8 mouse cellular contexts compared by ENCODE assay signal in genomic region chr14:46385701-46386477, GRCm38 (mm10). TPM values are rescaled to one million over a fixed set of nuclear protein-coding genes. Genes with fewer than 3 reads are reported as not detected.
DNase-seq lines count a peak whose midpoint lies in the region; ATAC-seq and TF ChIP-seq lines count a peak whose summit lies in the region.

No protein-coding gene starts in this region.

- TF ChIP-seq CTCF in liver, adult 2 months (IDR thresholded peaks at IDR 0.05; ENCODE audit: low read depth, low read length), result no peak
- TF ChIP-seq CTCF in midbrain, postnatal 0 days (IDR thresholded peaks at IDR 0.05), result no peak

- no peak for DNase-seq in liver, adult 2 months (ENCODE audit: extremely low read depth, low read depth, low spot score)
- no peak for DNase-seq in liver
- peak; percentile 51 for DNase-seq in kidney, postnatal 10 days
- no peak for DNase-seq in midbrain, postnatal 0 days (ENCODE audit: low spot score)
- no peak for DNase-seq in T-cell, adult 2 months (ENCODE audit: low spot score)
- DNase-seq in left cerebral cortex, postnatal 4 days, result no peak
- DNase-seq in layer of hippocampus, adult 9-11 months, result no peak

- WGBS in liver, adult 2 months, result 3% methylated on average over 39 of the region's 39 CpGs
- WGBS in heart, embryonic 11.5 days (ENCODE audit: insufficient replicate concordance), result 1% methylated on average over 39 of the region's 39 CpGs
- WGBS in midbrain, postnatal 0 days, result under 1% methylated on average over 39 of the region's 39 CpGs

- peak overlapping the region; percentile 14; the same call in 1 of the 2 replicates for H3K9ac ChIP-seq in liver, adult 2 months (ENCODE audit: low read depth, low read length)
- H3K9ac ChIP-seq in heart, embryonic 11.5 days (ENCODE audit: low read depth, low read length), result peak overlapping the region; percentile 65
- 0 out of 2 replicates have a peak overlapping the region, but pooled peaks have one; percentile 39 for H3K9ac ChIP-seq in midbrain, postnatal 0 days (replicated peaks; ENCODE audit: low read length, poor library complexity, severe bottlenecking)

- intact Hi-C loops in left cerebral cortex, postnatal 4 days (cut with DNase I), result no loop called here

- no peak for TF ChIP-seq POLR2A in liver, adult 2 months (IDR thresholded peaks at IDR 0.05; ENCODE audit: extremely low read depth, insufficient read depth, low read length)

- H3K27me3 ChIP-seq in liver, adult 2 months (ENCODE audit: control insufficient read depth, insufficient read depth, low read length), result 0 out of 2 replicates have a peak, but pooled peaks cover 2% of the 10 kb centered on the region
- H3K27me3 ChIP-seq in heart, embryonic 11.5 days (ENCODE audit: control insufficient read depth, insufficient read depth, low read length), result peaks cover 19% of the 10 kb centered on the region
- H3K27me3 ChIP-seq in midbrain, postnatal 0 days (ENCODE audit: insufficient read depth, low read length), result peaks cover 58% of the 10 kb centered on the region

- H3K4me3 ChIP-seq in liver, adult 2 months (ENCODE audit: insufficient read depth, low read depth, low read length), result peak overlapping the region; percentile 47
- H3K4me3 ChIP-seq in heart, embryonic 11.5 days (ENCODE audit: low read depth, low read length), result peak overlapping the region; percentile 64
- peak overlapping the region; percentile 53 for H3K4me3 ChIP-seq in midbrain, postnatal 0 days (ENCODE audit: low read depth, low read length)

- ATAC-seq in heart, embryonic 11.5 days (replicated peaks; ENCODE audit: insufficient number of reproducible peaks, low FRiP score, low TSS enrichment), result no peak
- no peak for ATAC-seq in midbrain, postnatal 0 days (ENCODE audit: low FRiP score)

- no peaks in the 10 kb centered on the region for H3K9me3 ChIP-seq in heart, embryonic 11.5 days (replicated peaks; ENCODE audit: control insufficient read depth, low read length)
- no peaks in the 10 kb centered on the region for H3K9me3 ChIP-seq in midbrain, postnatal 0 days (ENCODE audit: low read length)

- H3K27ac ChIP-seq in liver, adult 2 months (replicated peaks; ENCODE audit: insufficient read depth, low read depth, low read length), result no peak overlapping the region
- peak overlapping the region; percentile 74 for H3K27ac ChIP-seq in heart, embryonic 11.5 days (ENCODE audit: low read depth, low read length)
- H3K27ac ChIP-seq in midbrain, postnatal 0 days (ENCODE audit: low read depth, low read length), result no peak overlapping the region

- H3K4me2 ChIP-seq in heart, embryonic 11.5 days, result peak overlapping the region; percentile 78
- peak overlapping the region; percentile 86 for H3K4me2 ChIP-seq in midbrain, postnatal 0 days (ENCODE audit: low read depth, low read length, poor library complexity, severe bottlenecking)

- H3K4me1 ChIP-seq in liver, adult 2 months (ENCODE audit: control insufficient read depth, insufficient read depth, low read length), result peaks cover 6% of the 10 kb centered on the region; the same call in 1 of the 2 replicates
- H3K4me1 ChIP-seq in heart, embryonic 11.5 days (ENCODE audit: control insufficient read depth, insufficient read depth, low read length), result peaks cover 10% of the 10 kb centered on the region
- 0 out of 2 replicates have a peak, but pooled peaks cover 3% of the 10 kb centered on the region for H3K4me1 ChIP-seq in midbrain, postnatal 0 days (ENCODE audit: insufficient read depth, low read length)

- H3K36me3 ChIP-seq in liver, adult 2 months (ENCODE audit: control insufficient read depth, insufficient read depth, low read length), result no peaks in the 10 kb centered on the region
- 0 out of 2 replicates have a peak, but pooled peaks cover 3% of the 10 kb centered on the region for H3K36me3 ChIP-seq in heart, embryonic 11.5 days (ENCODE audit: control insufficient read depth, insufficient read depth, low read length)
- no peaks in the 10 kb centered on the region for H3K36me3 ChIP-seq in midbrain, postnatal 0 days (ENCODE audit: insufficient read depth, low read length)

- no peaks in the 10 kb centered on the region for H3K79me2 ChIP-seq in liver, adult 2 months (ENCODE audit: control insufficient read depth, insufficient read depth, low read length)

RNA-seq across cellular contexts. Expression of gene Bmp4, which starts 4.6 kb away (rescaled TPM):
- 1.8 and 10.5 TPM in 2 replicates for total RNA-seq in liver, adult 2 months (2014; rRNA removed)
- polyA plus RNA-seq in liver, adult 2 months (2012; rRNA removed), result 5.2 and 10.0 TPM in 2 replicates
- 34.1 and 42.2 TPM in 2 replicates for polyA plus RNA-seq in heart, embryonic 11.5 days (2014; fragmentation: Nextera tagmentation; extraction: Ambion mirVana)
- total RNA-seq in midbrain, postnatal 0 days (2014; rRNA removed), result 5.1 and 7.0 TPM in 2 replicates
- 4.6 and 7.5 TPM in 2 replicates for polyA plus RNA-seq in midbrain, postnatal 0 days (2015; fragmentation: Nextera tagmentation; extraction: Ambion mirVana)
- total RNA-seq in left cerebral cortex, postnatal 4 days (2021), result 1 to 10 TPM; 6.1 to 7.1 TPM

RNA-seq across cellular contexts. Expression of gene Gm15217, which starts 6.7 kb away (rescaled TPM):
- not detected in 2 replicates for total RNA-seq in liver, adult 2 months (2014; rRNA removed)
- polyA plus RNA-seq in liver, adult 2 months (2012; rRNA removed), result not detected in 2 replicates
- polyA plus RNA-seq in heart, embryonic 11.5 days (2014; fragmentation: Nextera tagmentation; extraction: Ambion mirVana), result 0.32 TPM in 1 of 2 replicates, not detected in the other
- not detected in 2 replicates for total RNA-seq in midbrain, postnatal 0 days (2014; rRNA removed)
- not detected in 2 replicates for polyA plus RNA-seq in midbrain, postnatal 0 days (2015; fragmentation: Nextera tagmentation; extraction: Ambion mirVana)
- total RNA-seq in left cerebral cortex, postnatal 4 days (2021), result not detected

Comparison
In these comparisons a context has a peak if more than half of its experiments do, and no peak if none do; other contexts are left out.
1. H3K9ac ChIP-seq: peak in every context shown above with its lines; median percentile 65 in heart, embryonic 11.5 days; 39 in midbrain, postnatal 0 days; 14 in liver, adult 2 months.